Mouse (Mus musculus): Measurements from ENCODE around the gene Gnai3.

DNA sequence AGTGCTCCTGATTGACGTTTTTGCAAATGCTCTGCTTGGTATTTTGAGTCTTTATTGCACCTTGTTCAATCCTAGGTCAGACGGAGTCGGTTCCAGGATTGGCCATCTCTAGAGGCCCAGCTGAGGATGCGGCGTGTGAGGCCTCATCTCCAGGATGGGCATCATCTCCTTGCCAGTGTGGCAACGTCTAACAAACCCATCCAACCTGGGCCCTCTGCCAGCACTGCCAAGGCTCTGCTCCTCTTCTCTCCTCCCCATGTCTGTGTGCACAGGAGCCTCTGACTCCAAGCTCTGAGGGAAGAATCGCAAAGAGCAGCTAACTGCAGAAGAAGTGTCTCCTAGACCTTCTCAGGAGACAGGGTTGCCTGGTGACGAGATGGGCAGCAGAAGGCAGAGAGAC is 83.3 kb downstream of the Gnai3 start:
- no peak for TF ChIP-seq CTCF (IDR thresholded peaks at IDR 0.05; ENCODE audit: low read depth)
- TF ChIP-seq EP300 (IDR thresholded peaks at IDR 0.05; ENCODE audit: low read depth): no peak
